Mouse (Mus musculus) layer of hippocampus, postnatal 36 days (tissue): Measurements from ENCODE around the gene Aldh1a1. TPM values are rescaled to one million over a fixed set of nuclear protein-coding genes. Genes with fewer than 3 reads are reported as not detected.
"Not testable (repeated sequence)": the region's sequence is repeated elsewhere in the genome, so short reads cannot be mapped to it uniquely, and the experiment has no call there.

Source experiments
- DNase-seq, 2 experiments: peaks; one replicate each; pipeline ENCODE4 v3.0.0; 2022
- total RNA-seq, 2 experiments: library from RNA; stranded (reverse); gene quantifications; 2 replicates each; pipeline ENCODE4 v1.2.3; 2021

Aldh1a1 gene
- total RNA-seq, result 10 to 100 TPM; 58.5 to 63.2 TPM

- DNase-seq, result no peak
These were observed at the start of gene Aldh1a1 for GRCm38 (mm10) chr19:20492491-20492890. Aldh1a1 (plus strand) TSS chr19:20492715.

- no peak for DNase-seq
These were observed 44.7 kb upstream of the Aldh1a1 start for GRCm38 (mm10) chr19:20447807-20448206.

- peak in 1 of 2 experiments; percentile 3 for DNase-seq
These were observed 43.0 kb upstream of the Aldh1a1 start for GRCm38 (mm10) chr19:20449546-20449945.

GRCm38 (mm10) chr19:20451045-20451444 is 41.5 kb upstream of the Aldh1a1 start:
- no peak for DNase-seq

GRCm38 (mm10) chr19:20484497-20484896 is 8.0 kb upstream of the Aldh1a1 start:
- DNase-seq, result no peak

GRCm38 (mm10) chr19:20491950-20492349 is 565 bp upstream of the Aldh1a1 start:
- no peak for DNase-seq

- no peak for DNase-seq
These were observed 4.0 kb downstream of the Aldh1a1 start for GRCm38 (mm10) chr19:20496476-20496875.

GRCm38 (mm10) chr19:20505359-20505758 is 12.8 kb downstream of the Aldh1a1 start:
- no peak for DNase-seq

GRCm38 (mm10) chr19:20506936-20507615 is 14.6 kb downstream of the Aldh1a1 start:
- DNase-seq, result no peak

GRCm38 (mm10) chr19:20508609-20509008 is 16.1 kb downstream of the Aldh1a1 start:
- DNase-seq, result no peak

GRCm38 (mm10) chr19:20511971-20512370 is 19.5 kb downstream of the Aldh1a1 start:
- DNase-seq, result no peak

- no peak for DNase-seq
These were observed 20.7 kb downstream of the Aldh1a1 start for GRCm38 (mm10) chr19:20513181-20513580.

GRCm38 (mm10) chr19:20513688-20514361 is 21.3 kb downstream of the Aldh1a1 start:
- no peak for DNase-seq

GRCm38 (mm10) chr19:20516481-20516880 is 24.0 kb downstream of the Aldh1a1 start:
- DNase-seq, result no peak

- DNase-seq, result not testable (repeated sequence)
These were observed 36.6 kb downstream of the Aldh1a1 start for GRCm38 (mm10) chr19:20529156-20529555.

- no peak for DNase-seq
These were observed 37.6 kb downstream of the Aldh1a1 start for GRCm38 (mm10) chr19:20529921-20530696.

- DNase-seq, result peak; percentile 11 to 12
These were observed 44.0 kb downstream of the Aldh1a1 start for GRCm38 (mm10) chr19:20536538-20536937.

- no peak for DNase-seq
These were observed 48.5 kb downstream of the Aldh1a1 start for GRCm38 (mm10) chr19:20541044-20541443.

- DNase-seq, result no peak
These were observed 49.4 kb downstream of the Aldh1a1 start for GRCm38 (mm10) chr19:20541924-20542323.

- DNase-seq, result no peak
These were observed 51.3 kb downstream of the Aldh1a1 start for GRCm38 (mm10) chr19:20543816-20544215.

GRCm38 (mm10) chr19:20544941-20545340 is 52.4 kb downstream of the Aldh1a1 start:
- DNase-seq, result no peak

- no peak for DNase-seq
These were observed 54.5 kb downstream of the Aldh1a1 start for GRCm38 (mm10) chr19:20547025-20547424.

- DNase-seq, result no peak
These were observed 56.9 kb downstream of the Aldh1a1 start for GRCm38 (mm10) chr19:20549409-20549808.
